24 mouse cellular contexts compared by ENCODE assay signal in the genomic region with DNA sequence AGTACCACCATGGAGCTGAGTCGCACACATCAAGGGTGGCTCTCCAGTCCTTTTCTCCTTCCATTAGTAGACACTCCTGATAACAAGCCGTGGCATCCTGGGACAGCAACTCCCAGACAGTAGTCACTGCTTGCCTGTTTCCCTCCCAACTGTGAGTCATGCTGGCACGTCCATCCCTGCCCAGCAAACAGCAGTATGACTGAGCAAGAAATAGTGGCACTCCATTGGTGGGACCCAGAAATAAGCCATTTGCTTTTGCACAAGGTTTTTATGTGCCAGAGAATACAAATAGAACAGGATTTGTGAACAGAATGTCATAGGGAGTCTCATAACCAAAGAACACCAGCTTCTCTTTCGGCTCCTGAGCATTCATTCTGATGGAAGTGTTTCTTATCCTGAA.
DNase-seq lines count a peak whose midpoint lies in the region; ATAC-seq and TF ChIP-seq lines count a peak whose summit lies in the region.
"Had no signal": no experiment of that assay in that cellular context is flagged by ENCODE, and none has a peak within 500 bp of the region (broad histone marks: within the 10 kb centered on the region; RNA-seq: fewer than 3 reads in every experiment).

No protein-coding gene starts in this region.

- no peaks in the 10 kb centered on the region for H3K4me1 ChIP-seq in hindbrain, embryonic 13.5 days (replicated peaks)
- H3K4me1 ChIP-seq: hindbrain, embryonic 10.5 days; hindbrain, embryonic 15.5 days had no signal

- WGBS in hindbrain, embryonic 13.5 days = 93% methylated on average over 4 of the region's 4 CpGs

- no peak for ATAC-seq in hindbrain, embryonic 13.5 days (ENCODE audit: low FRiP score)
- ATAC-seq: forebrain, embryonic 14.5 days had no signal

- DNase-seq in adrenal gland, adult 2 months = peak; percentile 23
- DNase-seq in adrenal gland, postnatal 4 days (ENCODE audit: low spot score in 2 of 2) = no peak
- DNase-seq in layer of hippocampus, adult 11-12 months (ENCODE audit: low spot score) = peak; percentile 22
- no peak for DNase-seq in layer of hippocampus, adult 8-10 months (ENCODE audit: low spot score in 2 of 2)
- DNase-seq in left cerebral cortex, postnatal 36 days (ENCODE audit: low spot score in 2 of 2) = peak; percentile 38
- DNase-seq in left cerebral cortex, adult 2 months (ENCODE audit: extremely low spot score in 1 of 2, low spot score in 2 of 2) = no peak
- DNase-seq in NIH3T3 (ENCODE audit: low read depth) = peak; percentile 18
- DNase-seq: adrenal gland, adult 8-10 months; cerebellum, adult 2 months; cerebellum, postnatal 10 days; embryo, embryonic 11 days; gastrocnemius, postnatal 10 days; heart, adult 2 months; heart, postnatal 14 days had no signal

- no peak overlapping the region for H3K9ac ChIP-seq in hindbrain, embryonic 13.5 days
- H3K9ac ChIP-seq: embryonic facial prominence, embryonic 15.5 days; heart, embryonic 15.5 days; hindbrain, embryonic 15.5 days had no signal

- intact Hi-C loops in left cerebral cortex, postnatal 36 days (cut with DNase I) = no loop called here
- intact Hi-C loops in left cerebral cortex, adult 2 months (cut with DNase I) = no loop called here

- peaks cover 2% of the 10 kb centered on the region; the same call in 1 of the 2 replicates for H3K36me3 ChIP-seq in hindbrain, embryonic 13.5 days
- H3K36me3 ChIP-seq: embryonic facial prominence, embryonic 15.5 days; forebrain, embryonic 10.5 days; heart, embryonic 15.5 days; hindbrain, embryonic 10.5 days; hindbrain, embryonic 15.5 days had no signal

- no peak for TF ChIP-seq CTCF in left cerebral cortex, adult 2 months (IDR thresholded peaks at IDR 0.05)

- no peak overlapping the region for H3K4me3 ChIP-seq in left cerebral cortex, adult 2 months
- no peak overlapping the region for H3K4me3 ChIP-seq in hindbrain, embryonic 13.5 days
- H3K4me3 ChIP-seq: embryonic facial prominence, embryonic 15.5 days; erythroblast, embryonic 14.5 days; forebrain, embryonic 10.5 days; heart, adult 2 months; heart, embryonic 15.5 days; hindbrain, embryonic 10.5 days; hindbrain, embryonic 15.5 days had no signal

- H3K9me3 ChIP-seq in hindbrain, embryonic 13.5 days = no peaks in the 10 kb centered on the region
- H3K9me3 ChIP-seq: embryonic facial prominence, embryonic 15.5 days; forebrain, embryonic 10.5 days; heart, embryonic 15.5 days; hindbrain, embryonic 10.5 days; hindbrain, embryonic 15.5 days had no signal

- H3K27ac ChIP-seq in left cerebral cortex, adult 2 months = no peak overlapping the region
- no peak overlapping the region for H3K27ac ChIP-seq in hindbrain, embryonic 13.5 days
- H3K27ac ChIP-seq: embryonic facial prominence, embryonic 15.5 days; forebrain, embryonic 10.5 days; heart, adult 2 months; heart, embryonic 15.5 days; hindbrain, embryonic 10.5 days; hindbrain, embryonic 15.5 days had no signal

- no peak overlapping the region for H3K4me2 ChIP-seq in hindbrain, embryonic 13.5 days
- H3K4me2 ChIP-seq: embryonic facial prominence, embryonic 15.5 days; heart, embryonic 11.5 days; heart, embryonic 15.5 days; hindbrain, embryonic 15.5 days had no signal

- no peaks in the 10 kb centered on the region for H3K27me3 ChIP-seq in hindbrain, embryonic 13.5 days
- H3K27me3 ChIP-seq: CH12.LX; embryonic facial prominence, embryonic 15.5 days; heart, embryonic 15.5 days; hindbrain, embryonic 15.5 days had no signal

Comparison
In these comparisons a context has a peak if more than half of its experiments do, and no peak if none do; other contexts are left out.
1. DNase-seq: peak in adrenal gland, adult 2 months (single experiment), layer of hippocampus, adult 11-12 months (single experiment), left cerebral cortex, postnatal 36 days (2 of 2) and NIH3T3 (single experiment); none in adrenal gland, postnatal 4 days (0 of 2), layer of hippocampus, adult 8-10 months (0 of 2) and left cerebral cortex, adult 2 months (0 of 2).